Mouse (Mus musculus): ENCODE measurements around the gene Stra8.

Stra8 gene

DNA sequence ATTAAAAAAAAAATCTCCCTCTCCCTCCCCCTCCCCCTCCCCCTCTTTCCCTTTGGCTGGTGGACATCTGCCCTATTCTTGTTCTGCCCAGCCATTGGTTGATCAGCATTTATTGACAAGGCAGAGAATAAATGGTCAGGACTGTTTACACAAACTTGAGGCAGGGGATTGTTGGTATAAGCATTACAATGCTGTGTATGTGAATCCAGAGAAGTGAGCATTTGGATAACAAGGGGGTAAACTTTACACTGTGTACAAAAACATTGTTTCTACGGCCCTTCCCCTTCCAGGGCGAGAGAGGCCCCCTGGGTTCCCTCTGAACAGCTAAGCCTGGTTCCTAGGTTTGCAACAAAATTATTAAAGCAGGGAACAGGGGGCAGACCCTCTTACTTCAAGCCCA lies 21.5 kb downstream of the Stra8 start:
- no peak for DNase-seq (ENCODE audit: low spot score in 2 of 2)

DNA sequence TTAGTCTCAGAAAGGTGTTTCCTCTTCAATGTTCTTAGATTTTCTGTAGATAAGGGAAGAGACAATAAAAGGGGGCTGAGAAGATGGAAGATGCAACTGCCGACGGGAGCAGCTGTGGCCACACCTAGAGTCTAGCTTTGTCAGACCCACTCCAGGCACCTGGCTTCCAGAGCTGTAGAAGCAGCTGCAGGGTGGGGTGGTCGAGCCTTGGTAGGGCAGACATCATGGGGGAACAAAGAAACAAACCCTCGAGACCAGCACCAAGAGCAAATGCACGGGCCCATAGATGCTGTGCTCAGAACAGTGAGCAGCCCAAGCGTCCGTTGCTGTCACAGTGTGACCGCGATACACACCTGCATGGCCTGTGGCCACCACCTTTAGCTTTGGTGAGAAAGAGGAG lies 22.5 kb downstream of the Stra8 start:
- no peak for DNase-seq (ENCODE audit: low spot score in 2 of 2)

DNA sequence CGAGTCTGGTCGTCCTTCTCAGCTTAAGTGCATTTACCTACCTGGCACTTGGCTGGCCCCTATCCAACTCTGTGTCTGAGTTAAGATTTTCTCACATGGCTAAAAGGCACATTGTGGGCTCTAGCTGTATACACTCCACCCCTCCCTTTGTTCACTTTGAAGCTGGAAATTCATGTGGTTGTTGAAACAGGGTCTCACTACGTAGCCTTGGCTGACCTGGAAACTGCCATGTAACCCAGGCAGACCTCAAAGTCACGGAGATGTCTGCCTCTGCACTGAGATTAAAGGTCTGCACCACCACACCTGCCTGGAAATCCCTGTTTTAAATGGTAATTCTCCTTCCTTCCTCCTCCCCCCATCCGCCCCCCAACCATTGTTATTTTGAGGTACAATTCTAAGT lies 23.5 kb downstream of the Stra8 start:
- DNase-seq (ENCODE audit: low spot score in 2 of 2) = no peak

DNA sequence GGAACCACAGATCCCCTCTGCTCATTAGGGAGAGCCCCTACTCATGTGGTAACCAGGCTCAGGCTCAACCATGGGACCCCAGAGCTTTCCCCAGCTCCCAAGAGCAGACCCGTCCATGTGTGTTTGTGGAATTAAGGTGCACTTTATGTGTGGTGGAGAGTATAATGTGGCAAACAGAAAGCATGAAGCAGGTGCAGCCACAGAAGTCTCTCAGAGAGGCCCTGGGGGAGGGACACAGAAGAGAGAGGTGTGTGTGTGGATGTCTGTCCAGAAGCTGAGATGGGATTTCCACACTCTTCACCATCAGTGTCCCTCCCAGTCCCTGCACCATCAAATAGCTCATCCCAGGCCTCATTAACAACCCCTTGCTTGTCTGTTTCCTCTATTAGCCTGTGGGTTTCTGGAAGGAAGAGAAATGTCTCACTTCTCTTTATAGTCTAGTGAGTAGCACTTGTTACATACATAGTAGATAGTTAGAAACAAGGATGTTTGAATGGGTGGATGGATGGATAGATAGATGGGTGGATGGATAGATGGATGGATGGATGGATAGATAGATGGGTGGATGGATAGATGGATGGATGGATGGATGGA lies 26.6 kb downstream of the Stra8 start:
- DNase-seq (ENCODE audit: low spot score in 2 of 2) = no peak

DNA sequence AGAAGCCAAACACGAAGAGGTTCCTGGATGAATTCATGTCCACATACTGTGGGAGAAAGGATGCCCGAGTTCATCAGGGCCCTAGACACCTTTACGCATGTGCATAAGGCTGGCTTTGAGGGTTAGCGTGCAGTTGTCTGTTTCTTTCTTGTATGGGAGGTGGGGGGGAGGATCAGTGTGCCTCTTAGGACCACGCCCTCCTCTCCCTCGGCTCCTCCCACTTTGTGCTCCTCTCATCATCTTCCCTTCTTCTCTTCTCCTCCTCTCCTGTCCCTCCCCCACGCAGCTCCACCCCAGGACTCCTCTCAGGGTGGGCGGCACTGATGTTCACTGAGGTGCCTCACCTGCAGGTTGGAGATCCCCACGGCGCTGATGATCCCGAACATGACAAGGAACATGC lies 28.5 kb downstream of the Stra8 start:
- DNase-seq (ENCODE audit: low spot score in 2 of 2) = peak; percentile 44 to 48

DNA sequence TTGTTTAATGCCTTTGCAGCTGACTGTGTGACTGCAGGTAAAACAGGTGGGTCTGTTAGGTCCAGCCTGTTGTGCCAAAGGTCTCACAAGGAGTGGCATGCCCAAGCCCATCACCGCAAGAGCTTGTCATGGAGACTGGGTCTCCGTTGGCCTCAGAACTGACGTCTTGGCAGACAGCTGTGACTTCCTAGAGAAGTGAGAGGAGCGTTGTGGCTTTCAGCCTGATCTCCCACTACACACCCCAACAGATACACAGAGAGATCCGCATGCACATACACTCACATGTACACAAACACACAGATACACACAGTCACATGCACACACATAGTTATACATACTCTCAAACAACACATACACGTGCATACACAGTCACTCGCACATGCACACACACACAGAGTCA lies 31.6 kb downstream of the Stra8 start:
- no peak for DNase-seq (ENCODE audit: low spot score in 2 of 2)

DNA sequence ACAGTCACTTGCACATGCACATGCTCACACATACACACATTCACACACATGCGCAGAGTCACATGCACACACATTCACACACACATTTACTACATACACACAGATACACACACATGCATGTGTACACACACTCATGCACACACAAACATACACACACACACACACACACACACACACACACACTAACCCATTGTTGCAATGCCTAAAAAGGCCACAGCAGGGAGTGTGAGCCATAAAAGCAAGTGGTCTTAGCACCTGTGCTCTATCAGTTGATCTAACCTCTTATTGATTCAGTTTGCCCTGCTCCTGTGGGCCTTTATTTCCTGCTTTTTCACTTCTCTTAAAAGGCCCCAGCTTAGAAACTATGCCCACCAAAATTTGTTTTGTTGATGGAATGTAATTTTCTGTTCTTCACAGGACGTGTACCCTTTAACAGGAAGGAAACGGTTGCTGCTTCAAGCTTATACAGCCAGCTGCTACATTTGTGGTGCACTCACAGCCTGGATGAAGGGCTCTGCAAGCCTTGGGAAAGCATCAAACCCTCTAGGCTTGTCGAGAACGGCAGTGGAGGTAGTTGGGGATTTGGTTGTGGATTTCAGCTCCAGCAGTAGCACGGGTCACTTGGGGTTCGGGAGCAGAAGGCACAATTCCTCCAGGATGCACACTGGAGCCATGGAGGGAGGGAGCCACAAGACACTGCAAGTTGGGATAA lies 32.1 kb downstream of the Stra8 start:
- no peak for DNase-seq (ENCODE audit: low spot score in 2 of 2)

DNA sequence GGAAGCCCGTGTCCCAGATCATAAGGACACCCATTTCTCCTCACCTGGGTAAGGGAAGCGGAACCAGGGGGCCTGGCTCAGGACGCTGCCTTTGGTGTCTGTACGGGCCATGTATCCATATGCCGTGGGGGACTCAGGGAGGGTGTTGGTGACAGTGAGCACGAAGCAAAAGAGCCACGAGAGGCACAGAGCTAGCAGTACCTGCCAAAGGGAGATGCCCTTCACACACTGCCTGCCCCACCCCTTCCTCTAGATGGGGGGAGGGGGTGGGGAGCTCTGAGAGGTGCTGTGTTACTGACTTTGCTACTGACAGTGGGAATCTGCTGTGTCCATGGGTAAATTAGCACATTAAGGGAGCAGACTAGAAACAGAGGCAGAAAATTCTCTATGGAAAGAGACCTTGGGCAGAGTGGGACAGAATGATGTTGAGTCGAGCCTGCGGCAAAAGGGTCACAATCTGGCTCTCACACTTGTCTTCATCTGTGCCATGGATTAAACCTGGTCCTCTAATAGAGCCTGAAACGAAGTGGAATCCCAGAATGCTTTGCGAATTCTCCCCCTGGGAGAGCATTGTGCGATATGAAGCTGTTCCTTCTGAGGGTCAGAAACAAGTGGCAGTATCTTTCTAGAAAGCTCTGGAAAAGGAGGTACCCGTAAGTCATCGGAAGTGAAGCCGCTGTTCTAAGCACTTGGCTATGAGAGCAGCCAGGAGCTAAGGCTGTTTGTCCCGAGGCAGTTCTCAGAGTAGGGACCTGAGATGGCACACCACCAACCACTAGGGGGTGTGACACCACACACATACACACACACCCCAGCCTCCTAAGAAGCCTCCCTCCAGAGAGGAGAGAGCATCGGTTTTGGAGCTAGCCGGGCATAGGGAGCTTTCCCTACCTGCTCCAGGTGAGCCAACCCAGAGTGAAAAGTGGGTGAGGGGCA lies 35.2 kb downstream of the Stra8 start:
- no peak for DNase-seq (ENCODE audit: low spot score in 2 of 2)

DNA sequence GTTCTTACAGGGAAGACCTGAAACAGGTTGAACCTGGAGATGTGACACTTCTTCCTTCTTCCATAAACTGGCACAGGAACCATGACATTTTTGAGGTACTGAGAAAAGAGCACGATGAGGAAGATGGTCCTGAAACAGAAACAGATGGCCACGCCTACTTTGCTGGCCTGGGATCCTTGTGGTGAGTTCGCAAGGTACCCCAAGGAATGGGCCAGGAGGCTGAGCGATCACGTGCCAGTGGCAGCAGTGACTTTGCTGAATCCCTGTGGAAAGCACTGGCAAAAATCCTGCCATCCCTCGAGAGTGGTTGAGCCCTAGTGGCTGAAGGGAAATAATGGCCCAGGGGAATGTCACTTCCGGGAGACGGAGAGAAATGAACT lies 35.9 kb downstream of the Stra8 start:
- DNase-seq (ENCODE audit: low spot score in 2 of 2) = no peak

DNA sequence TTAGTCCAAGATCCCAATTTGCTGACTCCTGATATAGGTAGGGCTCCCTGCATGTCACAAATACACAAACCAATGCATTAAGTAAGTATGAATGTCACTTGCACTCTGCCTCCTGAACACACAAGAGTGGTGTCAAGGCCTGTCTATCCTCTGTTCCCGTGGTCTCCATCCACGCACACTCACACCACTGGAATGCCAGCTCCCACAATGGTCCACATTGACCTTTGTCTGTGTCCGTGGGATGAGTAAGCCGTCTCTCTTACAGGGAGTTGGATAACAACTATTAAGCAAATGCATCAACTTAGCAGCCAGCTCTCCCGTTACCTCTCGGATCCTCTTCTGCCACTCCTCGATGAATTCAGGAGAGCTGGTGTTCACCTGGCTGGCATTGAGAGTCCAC lies 39.2 kb downstream of the Stra8 start:
- DNase-seq (ENCODE audit: low spot score in 2 of 2) = no peak

DNA sequence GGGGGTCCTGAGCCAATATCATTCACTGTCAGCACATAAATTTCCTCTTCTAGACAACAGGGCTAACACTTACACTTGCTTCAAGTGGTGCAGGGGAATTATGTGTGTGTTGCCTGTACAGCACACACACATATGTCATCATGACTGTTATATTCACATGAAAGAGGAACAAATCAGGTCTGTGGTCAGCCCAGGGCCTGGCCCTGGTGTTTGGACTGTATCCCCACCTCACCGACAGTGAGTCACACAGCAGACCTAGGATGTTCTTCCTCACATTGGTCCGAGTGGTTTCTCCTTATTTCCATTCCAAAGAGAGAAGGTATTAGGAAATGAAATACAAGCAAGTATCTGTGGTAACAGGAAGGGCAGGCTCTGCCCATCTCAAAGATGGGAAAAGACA lies 44.6 kb downstream of the Stra8 start:
- DNase-seq (ENCODE audit: low spot score in 2 of 2) = no peak

DNA sequence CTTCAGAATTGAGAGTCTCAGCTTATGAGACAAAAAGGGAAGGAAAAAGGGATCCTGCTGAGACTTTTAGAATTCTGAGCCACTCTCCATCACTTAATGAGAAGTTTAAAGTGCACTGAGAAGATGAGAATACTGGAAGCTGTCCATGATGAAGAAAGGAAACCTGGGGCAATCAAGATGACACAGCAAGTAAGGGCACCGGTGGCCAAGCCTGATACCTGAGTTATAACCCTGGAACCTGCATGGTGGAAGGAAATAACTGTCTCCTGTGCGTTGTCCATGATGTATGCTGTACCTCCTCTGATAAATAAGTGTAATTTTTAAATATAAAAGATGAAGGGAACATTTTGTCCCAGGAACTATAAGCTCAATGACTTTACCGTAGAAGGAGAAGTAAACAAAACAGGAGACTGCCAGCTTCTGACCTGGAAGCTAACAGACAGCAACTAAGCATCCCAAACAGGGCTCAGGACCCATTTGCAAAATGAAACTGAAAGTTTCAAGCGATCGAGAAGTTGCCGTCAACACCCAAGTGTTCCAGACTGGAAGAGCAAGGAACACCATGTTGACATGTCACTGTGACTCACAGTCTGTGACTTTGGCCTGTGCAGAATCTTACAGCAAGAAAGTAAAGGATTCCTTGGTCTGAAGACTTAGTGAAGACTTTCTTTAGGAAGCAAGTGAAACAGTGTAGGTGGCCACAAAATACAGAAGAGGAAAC lies 46.0 kb downstream of the Stra8 start:
- DNase-seq (ENCODE audit: low spot score in 2 of 2) = no peak

DNA sequence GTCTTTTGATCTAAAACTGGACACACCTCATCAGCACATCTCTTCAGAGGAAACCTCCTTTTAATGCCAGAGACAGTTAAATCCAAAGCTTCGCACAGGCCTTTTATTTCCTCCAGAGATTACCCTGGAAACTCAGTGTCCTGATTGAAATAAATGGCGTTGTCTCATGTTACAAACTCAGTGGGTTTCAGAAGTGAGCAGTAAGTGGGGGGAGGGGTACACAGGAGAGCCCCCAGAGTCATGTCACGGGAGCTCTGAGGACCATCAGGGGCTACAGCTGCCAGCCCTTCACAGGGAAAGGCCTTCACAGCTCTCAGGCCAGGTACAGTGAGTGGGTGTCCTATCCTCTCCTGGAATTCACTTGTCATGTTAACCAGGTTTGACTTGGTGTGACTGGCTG lies 51.2 kb downstream of the Stra8 start:
- no peak for DNase-seq (ENCODE audit: low spot score in 2 of 2)

DNA sequence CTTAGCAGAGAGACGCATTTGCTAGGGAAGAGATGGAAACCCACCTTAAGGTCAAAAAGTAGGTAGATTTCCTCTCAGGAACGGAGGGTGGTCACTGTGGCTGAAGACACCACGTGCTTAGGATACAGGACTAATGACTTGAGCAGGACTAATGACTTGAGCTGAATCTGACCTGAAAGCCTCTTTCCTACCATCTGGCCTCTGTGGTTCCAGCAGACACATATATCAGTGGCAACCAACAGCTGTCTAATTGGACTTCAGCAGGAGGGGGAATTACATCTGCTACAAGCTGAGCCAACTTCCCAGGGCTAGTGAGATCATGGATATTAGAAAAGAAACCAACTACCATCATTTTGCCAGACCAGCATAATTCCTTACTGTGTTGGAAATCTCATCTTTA lies 59.3 kb downstream of the Stra8 start:
- no peak for DNase-seq (ENCODE audit: low spot score in 2 of 2)

DNA sequence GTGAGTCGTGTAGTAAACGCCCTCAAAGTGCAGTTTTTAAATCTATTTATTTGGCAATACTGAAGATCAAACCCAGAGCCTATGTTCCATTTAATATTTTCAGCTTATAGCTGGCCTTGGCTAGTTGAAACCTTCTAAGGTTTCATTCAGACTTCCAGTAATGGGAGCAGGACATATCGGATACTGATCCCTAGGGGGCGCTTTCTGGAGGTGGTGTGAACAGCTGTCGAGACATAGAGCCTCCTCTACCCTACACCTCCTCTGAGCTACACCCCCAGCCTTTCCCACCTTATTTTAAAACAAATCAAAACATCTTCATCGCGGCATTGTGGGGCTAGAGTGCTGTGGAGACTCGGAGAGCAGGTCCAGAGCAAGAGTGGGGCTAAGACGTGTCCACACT lies 60.7 kb downstream of the Stra8 start:
- no peak for DNase-seq (ENCODE audit: low spot score in 2 of 2)

DNA sequence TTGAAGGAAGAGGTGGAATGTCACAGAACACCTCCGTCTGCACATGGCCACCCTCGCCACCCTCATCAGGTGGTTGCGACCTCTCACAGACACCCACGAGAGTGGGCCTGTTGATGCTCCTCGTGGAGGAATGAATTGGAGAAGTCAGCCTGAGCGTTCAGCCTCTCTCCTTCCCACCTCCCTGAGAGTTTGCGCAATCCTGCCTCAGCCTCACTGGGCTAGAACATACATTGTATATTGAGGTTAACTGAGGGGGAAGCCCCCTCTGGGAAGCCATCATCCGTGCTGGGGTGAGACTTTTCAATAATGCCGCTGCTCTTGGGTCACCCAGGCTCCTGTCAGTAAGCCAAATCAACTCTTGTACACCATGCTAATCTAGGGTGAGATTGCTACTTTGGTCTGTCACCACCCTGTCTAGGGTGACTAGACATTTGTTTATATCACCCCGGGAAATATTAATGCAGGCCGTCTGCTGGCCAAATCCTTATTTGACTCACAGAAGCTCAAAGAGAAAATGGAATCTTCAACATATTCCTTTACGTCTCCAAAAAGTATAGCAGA lies 67.2 kb downstream of the Stra8 start:
- DNase-seq (ENCODE audit: low spot score in 2 of 2) = no peak

DNA sequence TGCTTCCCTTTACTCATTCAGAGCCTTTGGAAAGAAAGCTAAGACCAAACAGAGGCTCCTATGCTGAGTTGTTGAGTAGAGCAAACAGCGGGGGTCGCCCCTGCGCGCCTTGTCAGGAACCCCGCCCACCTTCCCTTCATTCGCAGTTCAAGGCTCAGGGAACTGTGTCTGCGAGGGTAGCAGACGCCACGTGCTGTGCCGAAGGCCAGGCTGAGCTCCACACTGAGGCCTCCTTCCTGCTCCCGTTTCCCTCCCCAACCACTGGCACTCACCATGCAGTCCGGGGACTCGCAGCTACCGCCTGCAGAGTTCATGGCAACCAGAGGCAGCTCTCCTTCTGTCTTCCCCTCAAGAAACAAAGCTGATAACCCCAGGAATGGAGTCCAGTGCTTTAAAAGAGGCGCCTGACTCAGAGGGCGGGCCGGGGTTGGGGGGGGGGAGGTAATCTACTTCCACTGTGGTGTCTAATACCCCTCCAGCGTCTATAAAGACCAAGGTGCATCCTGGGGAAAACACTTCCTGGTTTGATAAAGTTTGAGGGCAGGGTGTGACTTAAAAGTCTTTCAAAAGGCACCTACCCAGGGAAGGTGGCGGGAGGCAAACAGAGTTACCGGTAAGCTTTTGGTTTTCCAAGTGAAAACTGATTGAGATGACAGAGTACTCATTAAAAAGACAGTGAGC lies 68.3 kb downstream of the Stra8 start, which contains the start of gene Slc23a4:
TSS of gene Slc23a4 (minus strand) at position 324 of the 681 bp plus-strand sequence.
- DNase-seq (ENCODE audit: low spot score in 2 of 2) = no peak
